Mouse (Mus musculus): Measurements from ENCODE around the gene Snx29. TPM values are rescaled to one million over a fixed set of nuclear protein-coding genes. Genes with fewer than 3 reads are reported as not detected.

Gene Snx29
- polyA plus RNA-seq, 1 experiment from 2014 or later = 10.2 TPM

GRCm38 (mm10) chr16:11626004-11626481 lies 303.3 kb downstream of the Snx29 start:
- no peak overlapping the region for H3K4me3 ChIP-seq (replicated peaks; ENCODE audit: low read length)
- H3K27ac ChIP-seq (ENCODE audit: low read length) = no peak overlapping the region
- 88% methylated on average over 1 of the region's 1 CpGs for WGBS
- H3K4me2 ChIP-seq (ENCODE audit: low read depth, low read length) = no peak overlapping the region
- H3K9ac ChIP-seq (ENCODE audit: low read length) = no peak overlapping the region
- peaks cover 4% of the 10 kb centered on the region; the same call in 1 of the 2 replicates for H3K4me1 ChIP-seq (ENCODE audit: control insufficient read depth, insufficient read depth, low read length)
- H3K9me3 ChIP-seq (replicated peaks; ENCODE audit: control insufficient read depth, low read length) = no peaks in the 10 kb centered on the region
- ATAC-seq (ENCODE audit: insufficient read depth, low FRiP score) = no peak
- no peaks in the 10 kb centered on the region for H3K27me3 ChIP-seq (ENCODE audit: control insufficient read depth, insufficient read depth, low read length)
- no peaks in the 10 kb centered on the region for H3K36me3 ChIP-seq (ENCODE audit: control insufficient read depth, insufficient read depth, low read length)

GRCm38 (mm10) chr16:11626616-11627015 lies 303.9 kb downstream of the Snx29 start:
- 83% methylated on average over 2 of the region's 2 CpGs for WGBS
- no peak overlapping the region for H3K4me2 ChIP-seq (ENCODE audit: low read depth, low read length)

GRCm38 (mm10) chr16:11627866-11628638 lies 305.3 kb downstream of the Snx29 start:
- Histone ChIP-seq H3K36me3 (ENCODE audit: control insufficient read depth, insufficient read depth, low read length) (no peaks in the 10 kb centered on the region), H3K9ac (ENCODE audit: low read length) (no peak overlapping the region), H3K27ac (ENCODE audit: low read length) (no peak overlapping the region), H3K4me1 (ENCODE audit: control insufficient read depth, insufficient read depth, low read length) (peaks cover 4% of the 10 kb centered on the region; the same call in 1 of the 2 replicates), H3K27me3 (ENCODE audit: control insufficient read depth, insufficient read depth, low read length) (no peaks in the 10 kb centered on the region), H3K4me3 (replicated peaks; ENCODE audit: low read length) (no peak overlapping the region), H3K4me2 (ENCODE audit: low read depth, low read length) (no peak overlapping the region), H3K9me3 (replicated peaks; ENCODE audit: control insufficient read depth, low read length) (no peaks in the 10 kb centered on the region)
- WGBS = 82% methylated on average over 9 of the region's 9 CpGs
- ATAC-seq (ENCODE audit: insufficient read depth, low FRiP score) = no peak

More at GRCm38 (mm10) chr16:11626616-11627015, 303.9 kb downstream of the Snx29 start:
- no peak overlapping the region for H3K4me3 ChIP-seq (replicated peaks; ENCODE audit: low read length)
- no peak for ATAC-seq (ENCODE audit: insufficient read depth, low FRiP score)
- no peak overlapping the region for H3K9ac ChIP-seq (ENCODE audit: low read length)
- no peaks in the 10 kb centered on the region for H3K27me3 ChIP-seq (ENCODE audit: control insufficient read depth, insufficient read depth, low read length)
- peaks cover 4% of the 10 kb centered on the region; the same call in 1 of the 2 replicates for H3K4me1 ChIP-seq (ENCODE audit: control insufficient read depth, insufficient read depth, low read length)
- H3K9me3 ChIP-seq (replicated peaks; ENCODE audit: control insufficient read depth, low read length) = no peaks in the 10 kb centered on the region
- no peak overlapping the region for H3K27ac ChIP-seq (ENCODE audit: low read length)
- no peaks in the 10 kb centered on the region for H3K36me3 ChIP-seq (ENCODE audit: control insufficient read depth, insufficient read depth, low read length)

- no peak for ATAC-seq (ENCODE audit: insufficient read depth, low FRiP score)
- 86% methylated on average over 7 of the region's 7 CpGs for WGBS
Measured at GRCm38 (mm10) chr16:11629704-11630103, 307.0 kb downstream of the Snx29 start.

GRCm38 (mm10) chr16:11630489-11630888 lies 307.8 kb downstream of the Snx29 start:
- Histone ChIP-seq H3K4me3 (replicated peaks; ENCODE audit: low read length) (no peak overlapping the region), H3K27ac (ENCODE audit: low read length) (no peak overlapping the region), H3K4me2 (ENCODE audit: low read depth, low read length) (no peak overlapping the region), H3K4me1 (ENCODE audit: control insufficient read depth, insufficient read depth, low read length) (peaks cover 4% of the 10 kb centered on the region; the same call in 1 of the 2 replicates), H3K9me3 (replicated peaks; ENCODE audit: control insufficient read depth, low read length) (no peaks in the 10 kb centered on the region), H3K9ac (ENCODE audit: low read length) (no peak overlapping the region), H3K27me3 (ENCODE audit: control insufficient read depth, insufficient read depth, low read length) (no peaks in the 10 kb centered on the region), H3K36me3 (ENCODE audit: control insufficient read depth, insufficient read depth, low read length) (no peaks in the 10 kb centered on the region)
- 52% methylated on average over 5 of the region's 5 CpGs for WGBS
- ATAC-seq (ENCODE audit: insufficient read depth, low FRiP score) = no peak

More at GRCm38 (mm10) chr16:11629704-11630103, 307.0 kb downstream of the Snx29 start:
- H3K4me2 ChIP-seq (ENCODE audit: low read depth, low read length) = no peak overlapping the region
- no peak overlapping the region for H3K9ac ChIP-seq (ENCODE audit: low read length)
- no peaks in the 10 kb centered on the region for H3K27me3 ChIP-seq (ENCODE audit: control insufficient read depth, insufficient read depth, low read length)
- H3K27ac ChIP-seq (ENCODE audit: low read length) = no peak overlapping the region
- no peaks in the 10 kb centered on the region for H3K9me3 ChIP-seq (replicated peaks; ENCODE audit: control insufficient read depth, low read length)
- H3K36me3 ChIP-seq (ENCODE audit: control insufficient read depth, insufficient read depth, low read length) = no peaks in the 10 kb centered on the region
- H3K4me1 ChIP-seq (ENCODE audit: control insufficient read depth, insufficient read depth, low read length) = peaks cover 4% of the 10 kb centered on the region; the same call in 1 of the 2 replicates
- no peak overlapping the region for H3K4me3 ChIP-seq (replicated peaks; ENCODE audit: low read length)

GRCm38 (mm10) chr16:11632205-11632747 lies 309.6 kb downstream of the Snx29 start:
- Histone ChIP-seq H3K9me3 (replicated peaks; ENCODE audit: control insufficient read depth, low read length) (no peaks in the 10 kb centered on the region), H3K9ac (ENCODE audit: low read length) (no peak overlapping the region), H3K4me3 (replicated peaks; ENCODE audit: low read length) (no peak overlapping the region), H3K4me1 (ENCODE audit: control insufficient read depth, insufficient read depth, low read length) (peaks cover 12% of the 10 kb centered on the region), H3K36me3 (ENCODE audit: control insufficient read depth, insufficient read depth, low read length) (no peaks in the 10 kb centered on the region), H3K4me2 (ENCODE audit: low read depth, low read length) (no peak overlapping the region), H3K27ac (ENCODE audit: low read length) (no peak overlapping the region), H3K27me3 (ENCODE audit: control insufficient read depth, insufficient read depth, low read length) (no peaks in the 10 kb centered on the region)
- 66% methylated on average over 2 of the region's 2 CpGs for WGBS
- ATAC-seq (ENCODE audit: insufficient read depth, low FRiP score) = no peak

- H3K27me3 ChIP-seq (ENCODE audit: control insufficient read depth, insufficient read depth, low read length) = no peaks in the 10 kb centered on the region
- no peaks in the 10 kb centered on the region for H3K9me3 ChIP-seq (replicated peaks; ENCODE audit: control insufficient read depth, low read length)
- WGBS = 61% methylated on average over 7 of the region's 7 CpGs
- H3K4me1 ChIP-seq (ENCODE audit: control insufficient read depth, insufficient read depth, low read length) = peaks cover 8% of the 10 kb centered on the region; the same call in 1 of the 2 replicates
- ATAC-seq (ENCODE audit: insufficient read depth, low FRiP score) = peak; percentile 37; the same call in 1 of the 2 replicates
- H3K27ac ChIP-seq (ENCODE audit: low read length) = no peak overlapping the region
- H3K4me3 ChIP-seq (replicated peaks; ENCODE audit: low read length) = no peak overlapping the region
- H3K4me2 ChIP-seq (ENCODE audit: low read depth, low read length) = no peak overlapping the region
- no peak overlapping the region for H3K9ac ChIP-seq (ENCODE audit: low read length)
- no peaks in the 10 kb centered on the region for H3K36me3 ChIP-seq (ENCODE audit: control insufficient read depth, insufficient read depth, low read length)
Measured at GRCm38 (mm10) chr16:11636196-11636733, 313.6 kb downstream of the Snx29 start.

GRCm38 (mm10) chr16:11636902-11637301 lies 314.2 kb downstream of the Snx29 start:
- no peak overlapping the region for H3K4me3 ChIP-seq (replicated peaks; ENCODE audit: low read length)
- no peak for ATAC-seq (ENCODE audit: insufficient read depth, low FRiP score)
- no peak overlapping the region for H3K4me2 ChIP-seq (ENCODE audit: low read depth, low read length)
- H3K9me3 ChIP-seq (replicated peaks; ENCODE audit: control insufficient read depth, low read length) = no peaks in the 10 kb centered on the region
- H3K27ac ChIP-seq (ENCODE audit: low read length) = no peak overlapping the region
- 10% methylated on average over 3 of the region's 3 CpGs for WGBS
- no peak overlapping the region for H3K9ac ChIP-seq (ENCODE audit: low read length)
- H3K27me3 ChIP-seq (ENCODE audit: control insufficient read depth, insufficient read depth, low read length) = no peaks in the 10 kb centered on the region
- peaks cover 8% of the 10 kb centered on the region; the same call in 1 of the 2 replicates for H3K4me1 ChIP-seq (ENCODE audit: control insufficient read depth, insufficient read depth, low read length)
- no peaks in the 10 kb centered on the region for H3K36me3 ChIP-seq (ENCODE audit: control insufficient read depth, insufficient read depth, low read length)

GRCm38 (mm10) chr16:11637794-11638193 lies 315.1 kb downstream of the Snx29 start:
- Histone ChIP-seq H3K4me3 (replicated peaks; ENCODE audit: low read length) (no peak overlapping the region), H3K27me3 (ENCODE audit: control insufficient read depth, insufficient read depth, low read length) (no peaks in the 10 kb centered on the region), H3K4me1 (ENCODE audit: control insufficient read depth, insufficient read depth, low read length) (peaks cover 8% of the 10 kb centered on the region; the same call in 1 of the 2 replicates), H3K36me3 (ENCODE audit: control insufficient read depth, insufficient read depth, low read length) (no peaks in the 10 kb centered on the region), H3K4me2 (ENCODE audit: low read depth, low read length) (no peak overlapping the region), H3K9me3 (replicated peaks; ENCODE audit: control insufficient read depth, low read length) (no peaks in the 10 kb centered on the region), H3K27ac (ENCODE audit: low read length) (no peak overlapping the region), H3K9ac (ENCODE audit: low read length) (no peak overlapping the region)
- no peak for ATAC-seq (ENCODE audit: insufficient read depth, low FRiP score)
